Mouse (Mus musculus) lung, postnatal 4 days (tissue): Measurements from ENCODE around the gene Gm21834.
A peak's percentile ranks its signal among the peaks of the same experiment; 100 is the strongest.

ENCODE experiments used
- DNase-seq, 2 experiments: peaks; one replicate each; pipeline ENCODE4 v3.0.0; 2021

The Gm21834 gene

DNA sequence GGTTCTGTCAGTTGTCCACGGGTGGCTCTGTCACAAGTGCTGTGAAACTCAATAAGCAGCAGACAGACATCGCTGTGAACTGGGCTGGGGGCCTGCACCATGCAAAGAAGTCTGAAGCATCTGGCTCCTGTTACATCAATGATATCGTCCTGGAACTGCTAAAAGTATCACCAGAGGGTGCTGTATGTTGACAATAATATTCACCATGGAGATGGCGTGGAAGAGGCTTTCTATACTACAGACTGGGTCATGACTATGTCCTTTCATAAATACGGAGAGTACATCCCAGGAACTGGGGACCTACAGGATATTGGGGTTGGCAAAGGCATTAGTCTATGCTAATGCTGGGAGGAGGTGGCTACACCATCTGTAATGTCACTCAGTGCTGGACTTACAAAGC is at the start of gene Gm21834:
TSS of gene Gm21834 (minus strand) at position 101 of the 400 bp plus-strand sequence.
- DNase-seq, result no peak

DNA sequence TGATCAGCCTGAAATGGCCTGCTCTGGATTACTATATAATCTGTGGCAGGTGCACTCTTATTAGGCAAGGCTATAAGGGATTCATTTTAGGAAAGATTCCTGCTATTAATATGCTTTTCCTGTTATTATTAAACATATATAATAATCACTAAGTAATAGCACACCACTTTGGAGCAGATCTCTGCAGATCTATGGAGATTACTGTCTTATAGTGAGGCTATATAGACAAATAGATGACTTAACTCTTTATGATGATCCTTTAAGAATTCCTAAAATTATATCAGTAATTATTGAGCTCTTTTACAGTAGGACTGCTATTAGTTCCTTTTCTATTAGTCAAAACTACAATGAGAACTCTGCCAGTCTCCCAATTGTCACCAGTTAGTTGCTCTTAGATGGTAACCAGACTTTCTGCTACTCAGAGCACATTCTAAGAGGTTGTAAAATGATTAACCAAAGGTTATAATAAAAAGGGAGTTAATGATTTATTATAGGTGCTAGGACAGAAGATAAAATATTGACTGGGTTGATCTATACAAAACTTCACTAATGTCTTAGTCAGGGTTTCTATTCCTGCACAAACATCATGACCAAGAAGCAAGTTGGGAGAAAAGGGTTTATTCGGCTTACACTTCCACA is 46.3 kb upstream of the Gm21834 start:
- DNase-seq, result no peak

DNA sequence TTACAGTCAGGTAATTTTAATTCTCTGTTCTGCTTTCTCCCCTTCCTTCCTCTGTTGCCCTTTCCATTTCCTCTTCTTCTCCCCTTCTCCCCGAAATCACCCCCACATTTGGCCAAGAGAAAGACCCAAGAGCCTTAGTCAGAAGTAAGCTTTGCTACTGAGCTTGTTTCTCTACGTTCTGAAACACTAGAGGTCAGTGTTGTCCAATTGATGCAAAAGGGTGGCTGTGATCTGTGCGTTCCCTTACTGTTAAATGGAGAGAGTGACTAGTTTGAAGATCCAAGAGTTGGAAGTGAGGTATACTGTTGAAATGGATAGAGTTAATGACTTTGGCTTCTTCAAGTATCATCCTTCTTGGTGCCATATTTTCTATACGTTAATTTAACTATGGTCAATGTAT is 28.9 kb upstream of the Gm21834 start:
- DNase-seq, result no peak

DNA sequence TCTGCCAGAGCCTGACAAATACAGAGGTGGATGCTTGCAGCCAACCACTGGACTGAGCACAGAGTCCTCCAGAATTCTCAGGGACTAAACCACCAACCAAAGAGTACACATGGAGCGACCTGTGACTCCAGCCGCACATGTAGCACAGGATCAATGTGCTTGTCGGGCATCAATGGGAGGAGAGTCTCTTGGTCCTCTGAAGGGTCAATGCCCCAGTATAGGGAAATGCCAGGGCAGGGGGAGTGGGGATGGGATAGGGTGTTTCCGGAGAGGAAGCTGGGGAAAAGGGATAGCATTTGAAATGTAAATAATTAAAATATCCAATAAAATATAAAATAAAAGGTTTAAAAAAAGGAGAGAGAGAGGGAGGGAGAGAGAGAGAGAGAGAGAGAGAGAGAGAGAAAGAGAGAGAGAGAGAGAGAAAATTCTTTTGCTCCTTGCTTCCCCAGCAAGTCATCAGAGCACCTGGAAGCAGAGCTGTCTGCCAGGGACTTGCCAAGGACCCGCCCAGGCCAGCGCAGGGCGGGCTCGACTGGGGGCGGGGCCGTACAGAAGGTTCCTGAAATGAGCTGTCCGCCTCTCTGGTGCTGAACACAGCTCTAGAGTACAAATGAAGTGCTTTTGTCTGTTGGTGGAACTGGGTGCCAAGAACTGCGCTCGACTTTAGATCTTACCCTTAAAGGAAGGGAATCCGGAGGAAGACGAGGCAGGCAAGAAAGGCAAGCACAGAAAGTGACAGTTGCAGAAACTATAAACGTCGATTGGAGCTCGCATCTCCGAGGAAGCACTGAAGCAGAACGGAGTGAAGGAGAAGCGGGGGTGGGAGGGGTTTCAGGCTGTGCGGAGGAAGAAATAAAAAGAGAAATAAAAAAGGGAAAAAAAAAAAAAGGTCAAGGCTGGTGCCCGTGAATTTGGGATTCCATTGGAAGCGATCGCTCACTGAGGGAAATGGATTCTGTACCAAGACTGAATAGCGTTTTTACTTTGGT is 26.9 kb upstream of the Gm21834 start, which contains the start of gene Cntnap5c:
TSS of gene Cntnap5c (plus strand) at position 949 of the 989 bp plus-strand sequence.
- peak in 1 of 2 experiments; percentile 24 for DNase-seq

DNA sequence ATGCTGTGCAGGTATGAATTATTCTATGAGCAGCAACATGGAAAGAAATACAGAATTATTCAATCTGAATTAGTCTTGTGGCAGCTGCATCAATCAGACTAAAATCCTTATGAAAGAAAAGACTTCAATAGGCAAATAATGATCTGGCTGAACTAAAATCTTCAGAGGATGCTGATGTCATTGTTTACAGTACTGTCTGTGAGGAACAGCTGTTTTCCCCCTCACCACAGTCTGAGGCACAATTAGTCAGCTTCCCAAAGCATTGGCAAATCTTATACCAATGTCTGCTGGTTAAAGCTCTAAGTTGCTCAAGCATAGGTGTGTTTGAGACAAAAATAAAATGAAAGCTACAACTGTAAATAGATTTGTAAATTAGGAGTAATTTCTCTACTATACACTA is 25.3 kb upstream of the Gm21834 start:
- no peak for DNase-seq

DNA sequence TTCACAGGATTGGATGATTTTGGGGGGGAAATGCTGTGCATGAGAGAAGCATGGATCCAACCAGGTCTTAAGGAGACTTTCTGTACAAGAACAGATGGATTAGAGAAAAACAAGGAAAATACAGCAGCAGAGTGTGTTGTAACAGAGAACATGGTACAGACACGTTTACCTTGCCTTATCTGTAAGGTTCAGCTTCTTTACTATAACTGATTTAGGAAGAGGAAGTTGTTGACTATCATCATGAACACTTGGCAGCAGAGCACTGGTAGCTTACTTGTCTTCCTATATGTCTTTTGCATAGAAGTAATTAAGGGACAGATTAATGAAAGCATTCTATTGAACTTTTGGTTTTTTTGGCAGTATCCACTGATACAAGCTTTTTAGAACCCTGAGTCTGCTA is 16.0 kb upstream of the Gm21834 start:
- DNase-seq, result no peak

DNA sequence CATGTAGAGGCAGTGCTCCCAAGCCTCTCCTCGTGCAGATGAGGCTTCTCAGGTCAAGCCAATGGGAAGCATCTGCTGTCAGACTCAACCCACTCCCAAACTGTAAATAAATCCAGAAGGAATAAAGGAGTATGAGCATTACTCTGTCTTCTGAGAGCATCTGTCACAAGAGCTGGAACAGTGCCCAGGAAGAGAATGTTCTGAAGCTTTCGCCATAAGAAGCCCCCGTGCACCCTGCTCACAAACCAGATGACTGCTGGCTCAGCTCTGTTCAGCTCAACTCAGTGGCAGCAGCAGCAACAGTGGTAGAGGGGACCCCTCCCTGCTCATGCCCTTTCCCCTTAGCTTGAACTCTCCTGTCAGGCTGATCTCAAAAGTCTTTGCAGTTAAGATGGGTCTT is 47.2 kb downstream of the Gm21834 start:
- no peak for DNase-seq
